ENCODE assay signal across 8 mouse cellular contexts in genomic region chr9:100597546-100597945, GRCm38 (mm10). TPM values are rescaled to one million over a fixed set of nuclear protein-coding genes. Genes with fewer than 3 reads are reported as not detected.
DNase-seq lines count a peak whose midpoint lies in the region; ATAC-seq and TF ChIP-seq lines count a peak whose summit lies in the region.

Stag1 (plus strand) TSS chr9:100597798.

- H3K27ac ChIP-seq in lung, postnatal 0 days (ENCODE audit: low read length), result no peak within 1 kb of the TSS
- H3K27ac ChIP-seq in limb, embryonic 12.5 days, result no peak within 1 kb of the TSS
- no peak within 1 kb of the TSS for H3K27ac ChIP-seq in stomach, embryonic 15.5 days

- WGBS in lung, postnatal 0 days, result 86% methylated on average over 8 of the region's 8 CpGs
- WGBS in limb, embryonic 12.5 days, result 87% methylated on average over 8 of the region's 8 CpGs
- WGBS in stomach, embryonic 15.5 days, result 86% methylated on average over 8 of the region's 8 CpGs

- DNase-seq in lung, postnatal 0 days (ENCODE audit: low spot score), result no peak
- no peak for DNase-seq in lung, postnatal 25 days (ENCODE audit: low spot score)
- no peak for DNase-seq in heart, postnatal 14 days
- DNase-seq in ovary, adult 18-20 months (ENCODE audit: low spot score), result no peak
- no peak for DNase-seq in thymus, postnatal 10 days (ENCODE audit: low spot score in 2 of 2)

- no peak within 1 kb of the TSS for H3K9ac ChIP-seq in lung, postnatal 0 days (replicated peaks; ENCODE audit: low read depth)
- H3K9ac ChIP-seq in limb, embryonic 12.5 days (replicated peaks), result no peak within 1 kb of the TSS
- H3K9ac ChIP-seq in stomach, embryonic 15.5 days, result no peak within 1 kb of the TSS

- intact Hi-C loops in heart, postnatal 14 days (cut with DNase I), result no loop called here

- no peaks in the 10 kb centered on the region for H3K27me3 ChIP-seq in lung, postnatal 0 days (replicated peaks; ENCODE audit: insufficient read depth, low read length)
- no peaks in the 10 kb centered on the region for H3K27me3 ChIP-seq in limb, embryonic 12.5 days
- H3K27me3 ChIP-seq in stomach, embryonic 15.5 days (replicated peaks), result no peaks in the 10 kb centered on the region

- H3K4me1 ChIP-seq in lung, postnatal 0 days (ENCODE audit: insufficient read depth, low read depth, low read length), result no peaks in the 10 kb centered on the region
- 0 out of 2 replicates have a peak, but pooled peaks cover 2% of the 10 kb centered on the region for H3K4me1 ChIP-seq in limb, embryonic 12.5 days (replicated peaks)
- no peaks in the 10 kb centered on the region for H3K4me1 ChIP-seq in stomach, embryonic 15.5 days

- H3K4me3 ChIP-seq in lung, postnatal 0 days (ENCODE audit: low read depth, low read length), result no peak within 1 kb of the TSS
- no peak within 1 kb of the TSS for H3K4me3 ChIP-seq in limb, embryonic 12.5 days (replicated peaks)
- H3K4me3 ChIP-seq in stomach, embryonic 15.5 days (replicated peaks), result no peak within 1 kb of the TSS

- no peak for TF ChIP-seq CTCF in lung, postnatal 0 days (IDR thresholded peaks at IDR 0.05)

- no peaks in the 10 kb centered on the region for H3K9me3 ChIP-seq in lung, postnatal 0 days (ENCODE audit: low read length)
- H3K9me3 ChIP-seq in limb, embryonic 12.5 days, result no peaks in the 10 kb centered on the region
- H3K9me3 ChIP-seq in stomach, embryonic 15.5 days, result no peaks in the 10 kb centered on the region

- ATAC-seq in lung, postnatal 0 days, result no peak
- no peak for ATAC-seq in erythroid progenitor cell, adult 5-6 weeks (replicated peaks; ENCODE audit: low FRiP score, poor library complexity, severe bottlenecking)
- no peak for ATAC-seq in limb, embryonic 12.5 days (ENCODE audit: insufficient number of reproducible peaks, insufficient read depth, low FRiP score, low TSS enrichment, low read depth)
- ATAC-seq in stomach, embryonic 15.5 days (ENCODE audit: insufficient read depth, low FRiP score, low read depth), result no peak

- H3K36me3 ChIP-seq in lung, postnatal 0 days (ENCODE audit: insufficient read depth, low read length), result no peaks in the 10 kb centered on the region
- no peaks in the 10 kb centered on the region for H3K36me3 ChIP-seq in limb, embryonic 12.5 days
- no peaks in the 10 kb centered on the region for H3K36me3 ChIP-seq in stomach, embryonic 15.5 days

- TF ChIP-seq EP300 in lung, postnatal 0 days (IDR thresholded peaks at IDR 0.05), result no peak

- no peak within 1 kb of the TSS for H3K4me2 ChIP-seq in lung, postnatal 0 days (replicated peaks; ENCODE audit: low read depth, low read length)
- H3K4me2 ChIP-seq in limb, embryonic 12.5 days, result no peak within 1 kb of the TSS
- no peak within 1 kb of the TSS for H3K4me2 ChIP-seq in stomach, embryonic 15.5 days

RNA-seq across cellular contexts. Expression of gene Stag1, which starts in this region (rescaled TPM):
- polyA plus RNA-seq in lung, postnatal 0 days (2015; fragmentation: Nextera tagmentation; extraction: Ambion mirVana), result 38.1 and 40.1 TPM in 2 replicates
- total RNA-seq in erythroid progenitor cell, adult 5-6 weeks (2015; ENCODE audit: low replicate concordance), result 121 and 177 TPM in 2 replicates
- 229 and 248 TPM in 2 replicates for total RNA-seq in erythroid progenitor cell, adult 5-6 weeks (2017; ENCODE audit: low replicate concordance)
- 10 to 100 TPM; 27.4 to 30.9 TPM for total RNA-seq in heart, postnatal 14 days (2021)
- polyA plus RNA-seq in limb, embryonic 12.5 days (2016; fragmentation: Nextera tagmentation; extraction: Ambion mirVana), result 61.0 and 68.5 TPM in 2 replicates
- polyA plus RNA-seq in stomach, embryonic 15.5 days (2015; fragmentation: Nextera tagmentation; extraction: Ambion mirVana), result 40.9 and 42.6 TPM in 2 replicates
